Mouse (Mus musculus) limb, embryonic 14.5 days (tissue): ENCODE measurements around the gene Dusp11. TPM values are rescaled to one million over a fixed set of nuclear protein-coding genes. Genes with fewer than 3 reads are reported as not detected.
"Not testable (repeated sequence)": the region's sequence is repeated elsewhere in the genome, so short reads cannot be mapped to it uniquely, and the experiment has no call there.

Experiments
- ATAC-seq: fragments of 200-750 bp; cut with Nextera tagmentation; 2 replicates; pipeline ENCODE4 v1.8.0; 2017; ENCODE audit warnings: low read depth, moderate number of reproducible peaks, moderate TSS enrichment; ENCODE audit not compliant: low FRiP score
- DNase-seq: peaks from one replicate; pipeline ENCODE4 v3.0.0-alpha.2; 2015; ENCODE audit warnings: low spot score
- H3K27ac ChIP-seq: fragments of 300-500 bp; sonication (generic); replicated peaks from 2 replicates; pipeline ENCODE4 v1.5.1; 2014; ENCODE audit warnings: low read depth, mild to moderate bottlenecking, low read length, moderate library complexity, mixed read lengths
- H3K27me3 ChIP-seq: fragments of 300-500 bp; sonication (generic); 2 replicates; pipeline ENCODE4 v1.6.1; 2014; ENCODE audit warnings: low read length, mixed read lengths; ENCODE audit not compliant: control insufficient read depth, insufficient read depth
- H3K36me3 ChIP-seq: fragments of 300-500 bp; sonication (generic); 2 replicates; pipeline ENCODE4 v1.6.1; 2014; ENCODE audit warnings: mild to moderate bottlenecking, low read length, moderate library complexity, mixed read lengths; ENCODE audit not compliant: control insufficient read depth, insufficient read depth
- H3K4me1 ChIP-seq: fragments of 300-500 bp; sonication (generic); 2 replicates; pipeline ENCODE4 v1.6.1; 2014; ENCODE audit warnings: antibody characterized with exemption, low read length, mixed read lengths; ENCODE audit not compliant: control insufficient read depth, insufficient read depth
- H3K4me2 ChIP-seq: fragments of 300-500 bp; sonication (generic); replicated peaks from 2 replicates; pipeline ENCODE4 v1.6.1; 2014; ENCODE audit warnings: low read depth, mild to moderate bottlenecking, low read length, moderate library complexity; ENCODE audit not compliant: severe bottlenecking
- H3K4me3 ChIP-seq: fragments of 300-500 bp; sonication (generic); replicated peaks from 2 replicates; pipeline ENCODE4 v1.5.1; 2014; ENCODE audit warnings: low read length
- H3K9ac ChIP-seq: fragments of 300-500 bp; sonication (generic); 2 replicates; pipeline ENCODE4 v1.6.1; 2014; ENCODE audit warnings: mild to moderate bottlenecking, low read depth, low read length, moderate library complexity; ENCODE audit not compliant: severe bottlenecking
- H3K9me3 ChIP-seq: fragments of 300-500 bp; sonication (generic); 2 replicates; pipeline ENCODE4 v1.6.1; 2016; ENCODE audit warnings: low read length; ENCODE audit not compliant: control insufficient read depth
- POLR2A ChIP-seq: fragments of 200-500 bp; IDR thresholded peaks from 2 replicates; pipeline ENCODE4 v1.8.0; 2012; ENCODE audit warnings: inconsistent platforms, mild to moderate bottlenecking, moderate library complexity, borderline replicate concordance; ENCODE audit not compliant: insufficient read depth, insufficient read length; ENCODE audit errors: extremely low read depth
- WGBS: fragments of 180-500 bp; shearing (Covaris S2); extraction: QIAGEN DNeasy Blood & Tissue Kit; methylation state at CpG from one replicate; pipeline ENCODE4 v1.1.7; 2014; 5-methylcytosine and 5-hydroxymethylcytosine counted together
- polyA plus RNA-seq, 2 experiments: library from polyadenylated mRNA; depleted of rRNA in 1 of 2; stranded (reverse) in 1 of 2; unstranded in 1 of 2; fragments of >200 nt; fragmentation: Nextera tagmentation in 1 of 2; extraction: Ambion mirVana in 1 of 2; gene quantifications; 2 replicates each; pipeline versions ENCODE4 v1.2.1 to v1.2.3; 2012 to 2014

Gene Dusp11
- polyA plus RNA-seq, 2 experiments, result 46.3 to 115 TPM

- Histone ChIP-seq H3K27me3 (no peaks in the 10 kb centered on the region), H3K4me1 (no peaks in the 10 kb centered on the region), H3K4me3 (no peak overlapping the region), H3K27ac (no peak overlapping the region), H3K4me2 (no peak overlapping the region), H3K9me3 (no peaks in the 10 kb centered on the region), H3K36me3 (no peaks in the 10 kb centered on the region), H3K9ac (no peak overlapping the region)
- DNase-seq (no peak), ATAC-seq (no peak)
- TF ChIP-seq POLR2A, result no peak
- 69% methylated on average over 3 of the region's 3 CpGs for WGBS
These were observed 53.1 kb downstream of the Dusp11 start for GRCm38 (mm10) chr6:85908341-85908740.

- H3K27me3 ChIP-seq, H3K9ac ChIP-seq, DNase-seq, ATAC-seq, H3K9me3 ChIP-seq, H3K27ac ChIP-seq, H3K4me1 ChIP-seq, H3K4me3 ChIP-seq, H3K4me2 ChIP-seq, H3K36me3 ChIP-seq: not testable (repeated sequence)
- WGBS, result 72% methylated on average over 2 of the region's 2 CpGs
These were observed 54.5 kb downstream of the Dusp11 start for GRCm38 (mm10) chr6:85906911-85907351.

GRCm38 (mm10) chr6:85904642-85905061 is 56.8 kb downstream of the Dusp11 start, which contains the start of gene Nat8f4:
TSS of gene Nat8f4 (minus strand) at chr6:85904884.
- not testable (repeated sequence) for H3K27me3 ChIP-seq, DNase-seq, H3K9ac ChIP-seq, H3K36me3 ChIP-seq, H3K4me3 ChIP-seq, H3K27ac ChIP-seq, H3K4me1 ChIP-seq, H3K9me3 ChIP-seq
- peak; percentile 62; the same call in 1 of the 2 replicates for ATAC-seq
- peak within 1 kb of the TSS; percentile 19 for H3K4me2 ChIP-seq
- 19% methylated on average over 20 of the region's 20 CpGs for WGBS

- no peak for ATAC-seq
- Histone ChIP-seq H3K9ac (no peak overlapping the region), H3K27me3 (no peaks in the 10 kb centered on the region), H3K36me3 (no peaks in the 10 kb centered on the region), H3K9me3 (no peaks in the 10 kb centered on the region), H3K4me3 (no peak overlapping the region), H3K27ac (no peak overlapping the region), H3K4me2 (no peak overlapping the region), H3K4me1 (no peaks in the 10 kb centered on the region)
- WGBS, result 86% methylated on average over 2 of the region's 2 CpGs
- no peak for DNase-seq
- no peak for TF ChIP-seq POLR2A
These were observed 59.2 kb downstream of the Dusp11 start for GRCm38 (mm10) chr6:85902303-85902702.

GRCm38 (mm10) chr6:85898596-85899475 is 62.6 kb downstream of the Dusp11 start:
- not testable (repeated sequence) for H3K27me3 ChIP-seq, H3K9me3 ChIP-seq, ATAC-seq, H3K9ac ChIP-seq, H3K27ac ChIP-seq, DNase-seq, H3K4me3 ChIP-seq, H3K36me3 ChIP-seq, H3K4me2 ChIP-seq, H3K4me1 ChIP-seq
- 72% methylated on average over 6 of the region's 8 CpGs for WGBS

GRCm38 (mm10) chr6:85895061-85895648 is 66.3 kb downstream of the Dusp11 start:
- H3K9ac ChIP-seq, H3K4me2 ChIP-seq, H3K36me3 ChIP-seq, H3K27ac ChIP-seq, H3K4me1 ChIP-seq, H3K4me3 ChIP-seq, DNase-seq, ATAC-seq, H3K27me3 ChIP-seq, H3K9me3 ChIP-seq: not testable (repeated sequence)
- WGBS, result 77% methylated on average over 25 of the region's 25 CpGs

Other genes with a start within 250 kb of the Dusp11 start
- 0.04 and 0.15 TPM in 2 replicates for gene Nat8f7, start 248.5 kb downstream of the Dusp11 start, polyA plus RNA-seq (2012; rRNA removed)
- not detected in 2 replicates for gene Nat8f7, start 248.5 kb downstream of the Dusp11 start, polyA plus RNA-seq (2014; fragmentation: Nextera tagmentation; extraction: Ambion mirVana)
- gene Nat8f3, start 195.9 kb downstream of the Dusp11 start, polyA plus RNA-seq (2012; rRNA removed), result 0.08 TPM in 1 of 2 replicates, not detected in the other
- not detected in 2 replicates for gene Nat8f3, start 195.9 kb downstream of the Dusp11 start, polyA plus RNA-seq (2014; fragmentation: Nextera tagmentation; extraction: Ambion mirVana)
- gene Nat8f6, start 140.7 kb downstream of the Dusp11 start, polyA plus RNA-seq (2012; rRNA removed), result 0.08 and 0.10 TPM in 2 replicates
- not detected in 2 replicates for gene Nat8f6, start 140.7 kb downstream of the Dusp11 start, polyA plus RNA-seq (2014; fragmentation: Nextera tagmentation; extraction: Ambion mirVana)
- 0.18 TPM in 1 of 2 replicates, not detected in the other for gene Nat8f5, start 140.7 kb downstream of the Dusp11 start, polyA plus RNA-seq (2012; rRNA removed)
- gene Nat8f5, start 140.7 kb downstream of the Dusp11 start, polyA plus RNA-seq (2014; fragmentation: Nextera tagmentation; extraction: Ambion mirVana), result not detected in 2 replicates
- 0.10 TPM in 1 of 2 replicates, not detected in the other for gene Nat8, start 129.6 kb downstream of the Dusp11 start, polyA plus RNA-seq (2012; rRNA removed)
- gene Nat8, start 129.6 kb downstream of the Dusp11 start, polyA plus RNA-seq (2014; fragmentation: Nextera tagmentation; extraction: Ambion mirVana), result 0.18 TPM in 1 of 2 replicates, not detected in the other
- gene Nat8f2, start 92.5 kb downstream of the Dusp11 start, polyA plus RNA-seq (2012; rRNA removed), result 0.06 TPM in 1 of 2 replicates, not detected in the other
- not detected in 2 replicates for gene Nat8f2, start 92.5 kb downstream of the Dusp11 start, polyA plus RNA-seq (2014; fragmentation: Nextera tagmentation; extraction: Ambion mirVana)
- gene Nat8f4, start 56.8 kb downstream of the Dusp11 start, polyA plus RNA-seq (2012; rRNA removed), result 1.7 TPM in 2 replicates
- gene Nat8f4, start 56.8 kb downstream of the Dusp11 start, polyA plus RNA-seq (2014; fragmentation: Nextera tagmentation; extraction: Ambion mirVana), result 1.9 and 2.0 TPM in 2 replicates
- gene Tprkb, start 49.8 kb downstream of the Dusp11 start, polyA plus RNA-seq (2012; rRNA removed), result 27.2 and 30.1 TPM in 2 replicates
- gene Tprkb, start 49.8 kb downstream of the Dusp11 start, polyA plus RNA-seq (2014; fragmentation: Nextera tagmentation; extraction: Ambion mirVana), result 25.8 and 31.5 TPM in 2 replicates
- gene Nat8f1, start 46.0 kb downstream of the Dusp11 start, polyA plus RNA-seq (2012; rRNA removed), result 7.7 and 9.4 TPM in 2 replicates
- gene Nat8f1, start 46.0 kb downstream of the Dusp11 start, polyA plus RNA-seq (2014; fragmentation: Nextera tagmentation; extraction: Ambion mirVana), result 6.9 and 7.0 TPM in 2 replicates
- not detected in 2 replicates for gene Figla, start 54.5 kb upstream of the Dusp11 start, polyA plus RNA-seq (2012; rRNA removed)
- gene Figla, start 54.5 kb upstream of the Dusp11 start, polyA plus RNA-seq (2014; fragmentation: Nextera tagmentation; extraction: Ambion mirVana), result not detected in 2 replicates
- gene Add2, start 67.0 kb upstream of the Dusp11 start, polyA plus RNA-seq (2012; rRNA removed), result 2.3 and 2.6 TPM in 2 replicates
- 1.4 and 2.6 TPM in 2 replicates for gene Add2, start 67.0 kb upstream of the Dusp11 start, polyA plus RNA-seq (2014; fragmentation: Nextera tagmentation; extraction: Ambion mirVana)
- gene Tgfa, start 233.6 kb upstream of the Dusp11 start, polyA plus RNA-seq (2012; rRNA removed), result 2.7 and 3.8 TPM in 2 replicates
- 3.1 and 3.3 TPM in 2 replicates for gene Tgfa, start 233.6 kb upstream of the Dusp11 start, polyA plus RNA-seq (2014; fragmentation: Nextera tagmentation; extraction: Ambion mirVana)